Mouse (Mus musculus) thymus, adult 2 months (tissue): ENCODE measurements around the gene Lrig2. TPM values are rescaled to one million over a fixed set of nuclear protein-coding genes. Genes with fewer than 3 reads are reported as not detected.
A peak's percentile ranks its signal among the peaks of the same experiment; 100 is the strongest.

Experiments used
- DNase-seq: peaks from one replicate; pipeline ENCODE4 v3.0.0; 2021
- H3K27ac ChIP-seq: fragments of 200-500 bp; 2 replicates; pipeline ENCODE4 v1.5.1; 2012; ENCODE audit warnings: low read length, control low read depth; ENCODE audit not compliant: control insufficient read depth, insufficient read depth
- H3K27me3 ChIP-seq: fragments of 200-500 bp; 2 replicates; pipeline ENCODE4 v1.6.1; 2012; ENCODE audit warnings: mild to moderate bottlenecking, low read length, moderate library complexity, mixed read lengths; ENCODE audit not compliant: control insufficient read depth, insufficient read depth
- H3K36me3 ChIP-seq: fragments of 200-500 bp; 2 replicates; pipeline ENCODE4 v1.6.1; 2012; ENCODE audit warnings: mild to moderate bottlenecking, low read length, moderate library complexity; ENCODE audit not compliant: control insufficient read depth, insufficient read depth
- H3K4me1 ChIP-seq: fragments of 200-500 bp; replicated peaks from 2 replicates; pipeline ENCODE4 v1.6.1; 2012; ENCODE audit warnings: low read length; ENCODE audit not compliant: control insufficient read depth, insufficient read depth
- H3K4me3 ChIP-seq: fragments of 200-500 bp; 2 replicates; pipeline ENCODE4 v1.5.1; 2012; ENCODE audit warnings: mild to moderate bottlenecking, low read length, control low read depth, moderate library complexity; ENCODE audit not compliant: control insufficient read depth, insufficient read depth
- CTCF ChIP-seq: fragments of 200-500 bp; IDR thresholded peaks from 2 replicates; pipeline ENCODE4 v1.5.1; 2012; ENCODE audit warnings: mild to moderate bottlenecking, control low read depth, low read length, moderate library complexity, borderline replicate concordance; ENCODE audit not compliant: control insufficient read depth, poor library complexity, insufficient read depth; ENCODE audit errors: extremely low read depth
- POLR2A ChIP-seq: fragments of 200-500 bp; IDR thresholded peaks from 2 replicates; pipeline ENCODE4 v1.6.1; 2012; ENCODE audit warnings: mild to moderate bottlenecking, low read length, control low read depth, moderate library complexity; ENCODE audit not compliant: control insufficient read depth, poor library complexity, insufficient read depth; ENCODE audit errors: extremely low read depth
- WGBS: fragments of 180-500 bp; shearing (Covaris S2); methylation state at CpG from one replicate; pipeline ENCODE4 v1.1.7; 2018; 5-methylcytosine and 5-hydroxymethylcytosine counted together
- polyA plus RNA-seq: library from polyadenylated mRNA; depleted of rRNA; stranded (reverse); fragments of >200 nt; gene quantifications from 2 replicates; pipeline ENCODE4 v1.2.3, GENCODE M21; 2012; rRNA removed

The Lrig2 gene
- 10.2 and 10.7 TPM in 2 replicates for polyA plus RNA-seq

GRCm38 (mm10) chr3:104511538-104512423, at the start of gene Lrig2:
TSS of gene Lrig2 (minus strand) at chr3:104511918.
- H3K27me3 ChIP-seq, result no peaks in the 10 kb centered on the region
- no peaks in the 10 kb centered on the region for H3K36me3 ChIP-seq
- H3K4me1 ChIP-seq, result peaks cover 4% of the 10 kb centered on the region
- WGBS, result under 1% methylated on average over 66 of the region's 71 CpGs
- peak; percentile 99 for DNase-seq
- H3K27ac ChIP-seq, result peak within 1 kb of the TSS; percentile 89
- peak within 1 kb of the TSS; percentile 88 for H3K4me3 ChIP-seq
- TF ChIP-seq CTCF (no peak; the same call in none of the 2 replicates), POLR2A (peak; percentile 65; the same call in 1 of the 2 replicates)

GRCm38 (mm10) chr3:104556624-104557023, 44.9 kb upstream of the Lrig2 start:
- Histone ChIP-seq H3K27ac (no peak overlapping the region), H3K4me3 (no peak overlapping the region), H3K36me3 (no peaks in the 10 kb centered on the region), H3K27me3 (no peaks in the 10 kb centered on the region), H3K4me1 (peaks cover 21% of the 10 kb centered on the region)
- DNase-seq, result no peak
- TF ChIP-seq CTCF, result no peak
- no peak for TF ChIP-seq POLR2A
- 93% methylated on average over 1 of the region's 1 CpGs for WGBS

GRCm38 (mm10) chr3:104550594-104550993, 38.9 kb upstream of the Lrig2 start:
- WGBS, result 79% methylated on average over 3 of the region's 3 CpGs
- no peak for DNase-seq

GRCm38 (mm10) chr3:104548367-104549087, 36.8 kb upstream of the Lrig2 start:
- no peak for TF ChIP-seq CTCF
- TF ChIP-seq POLR2A, result no peak
- WGBS, result 86% methylated on average over 15 of the region's 15 CpGs
- H3K4me1 ChIP-seq, result peaks cover 6% of the 10 kb centered on the region

More at GRCm38 (mm10) chr3:104550594-104550993, 38.9 kb upstream of the Lrig2 start:
- no peaks in the 10 kb centered on the region for H3K27me3 ChIP-seq
- H3K4me1 ChIP-seq, result peaks cover 17% of the 10 kb centered on the region
- no peak overlapping the region for H3K27ac ChIP-seq
- H3K4me3 ChIP-seq, result no peak overlapping the region
- no peak for TF ChIP-seq CTCF
- TF ChIP-seq POLR2A, result no peak
- H3K36me3 ChIP-seq, result no peaks in the 10 kb centered on the region

GRCm38 (mm10) chr3:104543825-104544224, 32.1 kb upstream of the Lrig2 start:
- no peak overlapping the region for H3K4me3 ChIP-seq
- no peak overlapping the region for H3K27ac ChIP-seq
- WGBS, result 90% methylated on average over 3 of the region's 3 CpGs
- H3K4me1 ChIP-seq, result peaks cover 11% of the 10 kb centered on the region
- H3K27me3 ChIP-seq, result no peaks in the 10 kb centered on the region
- no peaks in the 10 kb centered on the region for H3K36me3 ChIP-seq
- no peak for DNase-seq
- TF ChIP-seq POLR2A (no peak), CTCF (no peak)

More at GRCm38 (mm10) chr3:104548367-104549087, 36.8 kb upstream of the Lrig2 start:
- Histone ChIP-seq H3K36me3 (no peaks in the 10 kb centered on the region), H3K27ac (no peak overlapping the region), H3K4me3 (no peak overlapping the region), H3K27me3 (no peaks in the 10 kb centered on the region)
- no peak for DNase-seq

- no peaks in the 10 kb centered on the region for H3K36me3 ChIP-seq
- H3K4me1 ChIP-seq, result peaks cover 11% of the 10 kb centered on the region
- WGBS, result 97% methylated on average over 2 of the region's 2 CpGs
- H3K27me3 ChIP-seq, result no peaks in the 10 kb centered on the region
- no peak overlapping the region for H3K4me3 ChIP-seq
- H3K27ac ChIP-seq, result no peak overlapping the region
- DNase-seq, result no peak
- TF ChIP-seq POLR2A (no peak), CTCF (no peak)
Measured at GRCm38 (mm10) chr3:104542065-104542429, 30.3 kb upstream of the Lrig2 start.
